Mouse (Mus musculus) megakaryocyte, embryonic 14.5 days (primary cell): Measurements from ENCODE around the gene Rab29. TPM values are rescaled to one million over a fixed set of nuclear protein-coding genes. Genes with fewer than 3 reads are reported as not detected.
A peak's percentile ranks its signal among the peaks of the same experiment; 100 is the strongest.

Experiments used
- H3K27me3 ChIP-seq: replicated peaks from 2 replicates; pipeline ENCODE3; 2012; ENCODE audit warnings: inconsistent platforms
- H3K36me3 ChIP-seq: replicated peaks from 2 replicates; pipeline ENCODE3; 2012; ENCODE audit warnings: low read length, inconsistent platforms, mixed read lengths
- H3K4me1 ChIP-seq: 2 replicates; pipeline ENCODE4 v1.6.1; 2012; ENCODE audit warnings: inconsistent platforms
- H3K4me3 ChIP-seq: replicated peaks from 2 replicates; pipeline ENCODE3; 2012; ENCODE audit warnings: moderate library complexity, mild to moderate bottlenecking, inconsistent platforms
- H3K9me3 ChIP-seq: 2 replicates; pipeline ENCODE4 v1.6.1; 2012; ENCODE audit warnings: inconsistent platforms
- FLI1 ChIP-seq: IDR thresholded peaks from 2 replicates; pipeline ENCODE4 v1.6.1; 2012; ENCODE audit warnings: low read length, inconsistent platforms, mixed read lengths
- GATA1 ChIP-seq: IDR thresholded peaks from 3 replicates; pipeline ENCODE4 v1.6.1; 2012; ENCODE audit warnings: mixed read lengths, low read length, inconsistent platforms, borderline replicate concordance
- polyA plus RNA-seq: library from polyadenylated mRNA; stranded (reverse); fragments of >175 nt; gene quantifications from 2 replicates; pipeline ENCODE4 v1.2.3, GENCODE M21; 2012; ENCODE audit warnings: low replicate concordance; ENCODE audit not compliant: insufficient read depth

Rab29 gene
- polyA plus RNA-seq, 1 experiment: 8.8 TPM

GRCm38 (mm10) chr1:131846255-131846654, 20.8 kb upstream of the Rab29 start:
- Histone ChIP-seq H3K27me3 (no peaks in the 10 kb centered on the region), H3K36me3 (peaks cover 72% of the 10 kb centered on the region), H3K9me3 (no peaks in the 10 kb centered on the region), H3K4me1 (no peaks in the 10 kb centered on the region; the same call in 1 of the 2 replicates), H3K4me3 (no peak overlapping the region)
- TF ChIP-seq FLI1: no peak
- no peak for TF ChIP-seq GATA1

GRCm38 (mm10) chr1:131861811-131862210, 5.2 kb upstream of the Rab29 start:
- H3K4me3 ChIP-seq: peak overlapping the region; percentile 38
- H3K4me1 ChIP-seq: peaks cover 11% of the 10 kb centered on the region
- peaks cover 13% of the 10 kb centered on the region for H3K27me3 ChIP-seq
- H3K9me3 ChIP-seq: no peaks in the 10 kb centered on the region
- no peak for TF ChIP-seq GATA1
- no peak for TF ChIP-seq FLI1
- H3K36me3 ChIP-seq: no peaks in the 10 kb centered on the region

DNA sequence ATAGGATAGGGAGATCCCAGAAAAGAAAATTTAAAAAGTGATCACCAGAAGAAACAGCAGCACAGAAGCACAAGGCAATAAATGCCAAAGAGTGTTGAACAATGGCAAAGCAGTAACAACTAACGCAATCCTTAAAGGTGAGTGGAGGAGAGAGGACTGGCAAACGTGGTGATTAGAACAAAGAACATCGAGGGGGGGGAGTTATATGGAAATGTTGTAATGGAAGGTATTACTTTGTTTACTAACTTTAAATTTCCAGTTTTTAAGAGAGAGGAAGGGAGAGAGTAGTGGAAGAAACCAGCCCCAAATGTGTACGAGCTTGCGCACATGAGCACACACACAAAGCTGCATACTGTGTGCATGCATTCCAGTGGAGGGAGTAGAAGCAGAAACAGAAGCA, 1.4 kb upstream of the Rab29 start:
- Histone ChIP-seq H3K36me3 (peaks cover 10% of the 10 kb centered on the region), H3K9me3 (no peaks in the 10 kb centered on the region), H3K27me3 (peaks cover 10% of the 10 kb centered on the region), H3K4me1 (peaks cover 33% of the 10 kb centered on the region), H3K4me3 (no peak overlapping the region)
- TF ChIP-seq FLI1 (no peak), GATA1 (no peak)

- TF ChIP-seq FLI1 (no peak), GATA1 (no peak)
- Histone ChIP-seq H3K36me3 (peaks cover 16% of the 10 kb centered on the region), H3K4me1 (peaks cover 34% of the 10 kb centered on the region), H3K9me3 (no peaks in the 10 kb centered on the region), H3K27me3 (peaks cover 10% of the 10 kb centered on the region), H3K4me3 (peak overlapping the region; percentile 97)
These were observed 572 bp upstream of the Rab29 start for GRCm38 (mm10) chr1:131866304-131866999.

GRCm38 (mm10) chr1:131867946-131868290, 894 bp downstream of the Rab29 start:
- H3K4me1 ChIP-seq: peaks cover 23% of the 10 kb centered on the region
- TF ChIP-seq FLI1: no peak
- TF ChIP-seq GATA1: no peak
- peaks cover 3% of the 10 kb centered on the region for H3K27me3 ChIP-seq
- H3K4me3 ChIP-seq: peak overlapping the region; percentile 97
- peaks cover 31% of the 10 kb centered on the region for H3K36me3 ChIP-seq
- no peaks in the 10 kb centered on the region for H3K9me3 ChIP-seq

DNA sequence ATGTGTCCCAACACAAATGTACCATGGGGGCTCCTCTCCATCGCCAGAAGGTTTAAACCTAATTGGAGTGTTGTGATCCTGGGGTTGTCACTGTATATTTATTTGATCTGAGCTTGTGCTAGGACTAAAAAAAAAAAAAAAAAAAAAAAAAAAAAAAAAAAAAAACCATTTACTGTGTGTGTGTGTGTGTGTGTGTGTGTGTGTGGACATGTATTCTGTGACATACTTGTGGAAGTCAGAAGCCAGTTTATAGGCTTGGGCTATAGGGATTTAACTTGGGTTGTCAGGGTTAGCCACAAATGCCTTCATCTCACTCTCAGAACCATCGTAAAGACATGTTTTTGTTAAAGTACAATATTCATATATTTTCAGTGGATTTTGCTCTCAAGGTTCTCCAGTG, 2.5 kb downstream of the Rab29 start:
- Histone ChIP-seq H3K4me3 (no peak overlapping the region), H3K36me3 (peaks cover 45% of the 10 kb centered on the region), H3K4me1 (peaks cover 23% of the 10 kb centered on the region), H3K27me3 (no peaks in the 10 kb centered on the region), H3K9me3 (0 out of 2 replicates have a peak, but pooled peaks cover 3% of the 10 kb centered on the region)
- TF ChIP-seq GATA1: no peak
- TF ChIP-seq FLI1: no peak

DNA sequence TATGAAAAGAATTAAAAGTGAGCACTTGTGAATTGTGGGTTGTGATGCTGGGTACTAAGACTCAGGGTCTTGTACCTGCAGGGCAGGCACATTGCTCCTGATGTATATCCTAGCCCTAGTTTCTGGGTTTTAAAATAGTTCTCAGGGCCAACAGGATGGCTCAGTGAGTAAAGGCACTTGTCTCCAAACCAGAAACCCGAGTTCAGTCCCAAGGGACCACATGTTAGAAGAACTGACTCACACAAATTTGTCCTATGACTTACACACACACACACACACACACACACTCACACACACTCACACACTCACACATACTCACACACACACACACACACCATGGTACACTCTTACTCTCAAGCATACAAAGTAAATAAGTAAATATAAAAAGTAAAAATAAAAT, 5.8 kb downstream of the Rab29 start:
- no peak for TF ChIP-seq FLI1
- TF ChIP-seq GATA1: no peak
- Histone ChIP-seq H3K4me1 (peaks cover 19% of the 10 kb centered on the region), H3K27me3 (no peaks in the 10 kb centered on the region), H3K9me3 (0 out of 2 replicates have a peak, but pooled peaks cover 3% of the 10 kb centered on the region), H3K36me3 (peaks cover 47% of the 10 kb centered on the region), H3K4me3 (no peak overlapping the region)

- Histone ChIP-seq H3K36me3 (no peaks in the 10 kb centered on the region), H3K4me1 (peaks cover 14% of the 10 kb centered on the region), H3K4me3 (no peak overlapping the region), H3K27me3 (peaks cover 4% of the 10 kb centered on the region), H3K9me3 (no peaks in the 10 kb centered on the region)
- TF ChIP-seq GATA1 (no peak), FLI1 (no peak)
These were observed 12.8 kb downstream of the Rab29 start for GRCm38 (mm10) chr1:131879816-131880215.

- peaks cover 14% of the 10 kb centered on the region for H3K4me1 ChIP-seq
- no peaks in the 10 kb centered on the region for H3K9me3 ChIP-seq
- H3K27me3 ChIP-seq: peaks cover 7% of the 10 kb centered on the region
- H3K36me3 ChIP-seq: no peaks in the 10 kb centered on the region
- TF ChIP-seq GATA1: no peak
- H3K4me3 ChIP-seq: no peak overlapping the region
These were observed 15.8 kb downstream of the Rab29 start for GRCm38 (mm10) chr1:131882787-131883186.

DNA sequence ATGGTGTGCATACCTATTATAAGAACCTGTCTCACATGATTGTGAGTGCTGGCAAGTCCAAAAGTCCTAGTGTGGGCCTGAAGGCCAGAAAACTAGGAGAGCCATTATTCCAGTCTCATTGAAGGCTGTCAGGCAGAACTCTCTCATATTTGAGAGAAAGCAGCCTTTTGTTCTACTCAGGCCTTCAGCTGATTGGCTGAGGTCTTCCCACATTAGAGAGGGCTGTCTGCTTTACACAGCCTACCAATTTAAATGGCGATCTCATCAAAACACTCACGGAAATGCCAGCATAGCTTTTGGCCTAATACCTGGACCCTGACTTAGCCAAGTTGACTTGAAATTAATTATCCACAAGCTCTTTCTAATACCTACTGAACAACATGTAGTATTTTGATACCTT, 19.1 kb downstream of the Rab29 start:
- TF ChIP-seq GATA1: no peak
- no peak for TF ChIP-seq FLI1
- H3K4me3 ChIP-seq: no peak overlapping the region
- H3K27me3 ChIP-seq: peaks cover 7% of the 10 kb centered on the region
- H3K9me3 ChIP-seq: no peaks in the 10 kb centered on the region
- no peaks in the 10 kb centered on the region for H3K36me3 ChIP-seq
- H3K4me1 ChIP-seq: peaks cover 14% of the 10 kb centered on the region
